Mouse (Mus musculus) small intestine, adult 2 months (tissue): ENCODE data around the gene Ajuba.

Experiments
- CTCF ChIP-seq: fragments of 200-500 bp; IDR thresholded peaks from 2 replicates; pipeline ENCODE4 v1.5.1; 2012; ENCODE audit warnings: low read depth, mild to moderate bottlenecking, control low read depth, inconsistent platforms, low read length, moderate library complexity, mixed read lengths; ENCODE audit not compliant: insufficient replicate concordance, insufficient read length; ENCODE audit errors: extremely low read depth
- POLR2A ChIP-seq: fragments of 200-500 bp; IDR thresholded peaks from 2 replicates; pipeline ENCODE4 v1.6.1; 2012; ENCODE audit warnings: low read depth, mild to moderate bottlenecking, control low read depth, inconsistent platforms, low read length, moderate library complexity

- no peak for TF ChIP-seq CTCF
- TF ChIP-seq POLR2A = no peak
These were observed 49.4 kb downstream of the Ajuba start for GRCm38 (mm10) chr14:54528007-54528393.
